Mouse (Mus musculus): ENCODE measurements around the gene Hyal1. TPM values are rescaled to one million over a fixed set of nuclear protein-coding genes. Genes with fewer than 3 reads are reported as not detected.
"Not testable (repeated sequence)": the region's sequence is repeated elsewhere in the genome, so short reads cannot be mapped to it uniquely, and the experiment has no call there.

The Hyal1 gene
- total and polyA plus RNA-seq, 3 experiments, result 1.3 to 3.4 TPM; not detected in 1

DNA sequence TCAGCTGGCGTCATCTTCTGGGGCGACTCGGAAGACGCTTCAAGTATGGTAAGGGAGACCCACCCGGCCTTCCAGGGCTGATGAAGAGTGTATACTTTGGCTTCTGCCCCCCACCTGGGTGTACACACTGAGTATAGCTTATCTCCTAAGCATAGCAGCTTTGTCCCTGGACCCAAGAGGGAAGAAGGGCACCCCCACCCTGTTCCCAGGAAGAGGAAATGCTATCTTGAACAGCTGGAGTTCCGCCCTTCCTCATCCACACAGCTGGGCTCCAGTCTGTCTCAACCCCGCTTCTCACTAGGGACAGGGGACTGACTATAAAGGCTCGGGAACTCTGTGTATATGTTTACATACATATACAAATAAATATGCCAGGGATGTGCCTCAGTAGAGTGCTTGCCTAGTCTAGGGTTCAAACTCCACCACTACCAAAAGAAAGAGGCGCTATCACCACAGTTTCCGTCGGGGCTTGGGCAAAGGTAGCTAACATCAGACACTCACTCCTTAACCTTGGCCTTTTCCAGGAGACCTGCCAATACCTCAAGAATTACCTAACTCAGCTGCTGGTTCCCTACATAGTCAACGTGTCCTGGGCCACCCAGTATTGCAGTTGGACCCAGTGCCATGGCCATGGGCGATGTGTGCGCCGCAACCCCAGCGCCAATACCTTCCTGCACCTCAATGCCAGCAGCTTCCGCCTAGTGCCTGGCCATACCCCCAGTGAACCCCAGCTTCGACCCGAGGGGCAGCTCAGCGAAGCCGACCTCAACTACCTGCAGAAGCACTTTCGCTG is 5.0 kb upstream of the Hyal1 start (continued):
- TF ChIP-seq MAZ (IDR thresholded peaks at IDR 0.05; ENCODE audit: low read depth, low read length) (0 out of 2 replicates have a peak, but pooled peaks have one; percentile 51), POLR2AphosphoS2 (IDR thresholded peaks at IDR 0.05; ENCODE audit: low read length) (no peak)

DNA sequence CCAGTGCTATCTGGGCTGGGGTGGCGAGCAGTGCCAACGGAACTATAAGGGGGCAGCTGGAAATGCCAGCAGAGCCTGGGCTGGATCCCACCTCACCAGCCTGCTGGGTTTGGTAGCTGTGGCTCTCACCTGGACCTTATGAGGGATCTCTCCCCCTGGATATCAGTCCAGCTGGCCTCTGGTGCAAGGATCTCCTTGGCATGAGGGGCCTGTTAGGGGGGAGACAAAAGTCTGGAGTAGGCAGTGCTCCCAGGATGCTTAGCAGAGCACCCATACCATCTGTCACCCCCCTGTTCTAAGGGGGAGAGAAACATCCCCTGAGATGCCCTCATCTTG is 4.4 kb upstream of the Hyal1 start:
- H3K4me1 ChIP-seq (ENCODE audit: control insufficient read depth in 1 of 2, insufficient read depth in 2 of 2, low read length in 2 of 2), result peaks cover 9 to 48% of the 10 kb centered on the region in 2 experiments
- DNase-seq (ENCODE audit: low read depth, low spot score), result no peak
- H3K36me3 ChIP-seq (ENCODE audit: control insufficient read depth in 1 of 2, insufficient read depth in 2 of 2, low read length in 2 of 2), result peaks cover 0 to 30% of the 10 kb centered on the region in 2 experiments; a peak in 2 of 4 replicates
- no peak overlapping the region for H3K4me3 ChIP-seq (ENCODE audit: control insufficient read depth in 1 of 2, insufficient read depth in 1 of 2, low read depth in 2 of 2, low read length in 2 of 2)
- no peak overlapping the region for H3K9ac ChIP-seq (ENCODE audit: control insufficient read depth, low read depth, low read length, poor library complexity, severe bottlenecking)
- no peak overlapping the region; the same call in 1 of the 2 replicates for H3K27ac ChIP-seq (ENCODE audit: control insufficient read depth, low read depth, low read length)
- peaks cover 14% of the 10 kb centered on the region for H3K79me2 ChIP-seq (ENCODE audit: control insufficient read depth, insufficient read depth, low read length, poor library complexity)
- no peaks in the 10 kb centered on the region for H3K27me3 ChIP-seq (ENCODE audit: control insufficient read depth in 1 of 2, insufficient read depth in 2 of 2, low read length in 2 of 2)
- TF ChIP-seq MAZ (IDR thresholded peaks at IDR 0.05; ENCODE audit: low read depth, low read length) (no peak), ZMIZ1 (IDR thresholded peaks at IDR 0.05; ENCODE audit: low read depth, low read length) (no peak), MYC (IDR thresholded peaks at IDR 0.05; ENCODE audit: low read depth, low read length) (no peak), CTCF (IDR thresholded peaks at IDR 0.05 in 2 of 3, conservative IDR thresholded peaks at IDR 0.05 in 1 of 3; ENCODE audit: control insufficient read depth in 1 of 3, insufficient read depth in 1 of 3, low read depth in 2 of 3, low read length in 3 of 3, poor library complexity in 1 of 3, severe bottlenecking in 1 of 3) (no peak), MAFK (IDR thresholded peaks at IDR 0.05; ENCODE audit: borderline replicate concordance, low read depth, low read length) (no peak), HCFC1 (IDR thresholded peaks at IDR 0.05; ENCODE audit: low read depth, low read length) (no peak), BHLHE40 (IDR thresholded peaks at IDR 0.05; ENCODE audit: borderline replicate concordance, low read depth, low read length) (no peak), GABPA (IDR thresholded peaks at IDR 0.05; ENCODE audit: low read depth, low read length) (no peak), CHD2 (IDR thresholded peaks at IDR 0.05; ENCODE audit: low read length) (no peak), ZKSCAN1 (IDR thresholded peaks at IDR 0.05; ENCODE audit: low read depth, low read length) (no peak), SMC3 (IDR thresholded peaks at IDR 0.05; ENCODE audit: low read depth, low read length) (no peak), EP300 (IDR thresholded peaks at IDR 0.05; ENCODE audit: low read depth in 1 of 2, low read length in 2 of 2) (no peak), TAL1 (IDR thresholded peaks at IDR 0.05; ENCODE audit: low read length) (no peak), TBP (IDR thresholded peaks at IDR 0.05; ENCODE audit: low read depth, low read length) (no peak), UBTF (IDR thresholded peaks at IDR 0.05; ENCODE audit: borderline replicate concordance, insufficient read depth, low read depth, low read length) (no peak), POLR2AphosphoS2 (IDR thresholded peaks at IDR 0.05; ENCODE audit: low read length) (no peak), POLR2AphosphoS5 (IDR thresholded peaks at IDR 0.05; ENCODE audit: borderline replicate concordance, low read depth, low read length) (no peak)
- H3K9me3 ChIP-seq (replicated peaks; ENCODE audit: insufficient read depth, low read length), result no peaks in the 10 kb centered on the region

DNA sequence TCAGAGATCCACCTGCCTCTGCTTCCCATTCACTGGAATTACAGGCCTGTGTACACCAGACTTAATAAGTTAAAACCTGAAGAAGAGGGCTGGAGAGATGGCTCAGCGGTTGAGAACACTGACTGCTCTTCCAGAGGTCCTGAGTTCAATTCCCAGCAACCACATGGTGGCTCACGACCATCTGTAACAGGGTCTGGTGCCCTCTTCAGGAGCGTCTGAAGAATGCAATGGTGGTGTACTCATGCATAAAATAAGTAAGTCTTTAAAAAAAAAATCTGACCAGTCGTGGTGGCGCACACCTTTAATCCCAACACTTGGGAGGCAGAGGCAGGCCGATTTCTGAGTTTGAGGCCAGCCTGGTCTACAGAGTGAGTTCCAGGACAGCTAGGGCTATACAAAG is 3.0 kb upstream of the Hyal1 start:
- H3K27ac ChIP-seq (ENCODE audit: control insufficient read depth, low read depth, low read length), result not testable (repeated sequence)

More for the DNA sequence above, 3.0 kb upstream of the Hyal1 start:
- TF ChIP-seq MYC (IDR thresholded peaks at IDR 0.05; ENCODE audit: low read depth, low read length), result 0 out of 2 replicates have a peak, but pooled peaks have one; percentile 48
- peak in 2 of 3 experiments; percentile 30 to 49; a peak in 5 of 6 replicates for TF ChIP-seq CTCF (IDR thresholded peaks at IDR 0.05 in 2 of 3, conservative IDR thresholded peaks at IDR 0.05 in 1 of 3; ENCODE audit: control insufficient read depth in 1 of 3, insufficient read depth in 1 of 3, low read depth in 2 of 3, low read length in 3 of 3, poor library complexity in 1 of 3, severe bottlenecking in 1 of 3)
- TF ChIP-seq ZNF384 (IDR thresholded peaks at IDR 0.05; ENCODE audit: low read depth, low read length), result peak; percentile 39; the same call in 1 of the 2 replicates
- Histone ChIP-seq H3K79me2 (ENCODE audit: control insufficient read depth, insufficient read depth, low read length, poor library complexity) (peaks cover 14% of the 10 kb centered on the region), H3K36me3 (ENCODE audit: control insufficient read depth in 1 of 2, insufficient read depth in 2 of 2, low read length in 2 of 2) (peaks cover 0 to 27% of the 10 kb centered on the region in 2 experiments; a peak in 2 of 4 replicates), H3K4me1 (ENCODE audit: control insufficient read depth in 1 of 2, insufficient read depth in 2 of 2, low read length in 2 of 2) (peaks cover 9 to 44% of the 10 kb centered on the region in 2 experiments)
- not testable (repeated sequence) for H3K4me3 ChIP-seq (ENCODE audit: control insufficient read depth in 1 of 2, insufficient read depth in 1 of 2, low read depth in 2 of 2, low read length in 2 of 2); H3K27me3 ChIP-seq (ENCODE audit: control insufficient read depth in 1 of 2, insufficient read depth in 2 of 2, low read length in 2 of 2); H3K9ac ChIP-seq (ENCODE audit: control insufficient read depth, low read depth, low read length, poor library complexity, severe bottlenecking); H3K9me3 ChIP-seq (replicated peaks; ENCODE audit: insufficient read depth, low read length)
- DNase-seq (ENCODE audit: low read depth, low spot score), result peak; percentile 51

All from MEL (cell line).